Mouse (Mus musculus): ENCODE measurements around the gene Slc25a26. TPM values are rescaled to one million over a fixed set of nuclear protein-coding genes. Genes with fewer than 3 reads are reported as not detected.

Slc25a26 gene
- polyA plus RNA-seq, 1 experiment: 5.0 TPM

DNA sequence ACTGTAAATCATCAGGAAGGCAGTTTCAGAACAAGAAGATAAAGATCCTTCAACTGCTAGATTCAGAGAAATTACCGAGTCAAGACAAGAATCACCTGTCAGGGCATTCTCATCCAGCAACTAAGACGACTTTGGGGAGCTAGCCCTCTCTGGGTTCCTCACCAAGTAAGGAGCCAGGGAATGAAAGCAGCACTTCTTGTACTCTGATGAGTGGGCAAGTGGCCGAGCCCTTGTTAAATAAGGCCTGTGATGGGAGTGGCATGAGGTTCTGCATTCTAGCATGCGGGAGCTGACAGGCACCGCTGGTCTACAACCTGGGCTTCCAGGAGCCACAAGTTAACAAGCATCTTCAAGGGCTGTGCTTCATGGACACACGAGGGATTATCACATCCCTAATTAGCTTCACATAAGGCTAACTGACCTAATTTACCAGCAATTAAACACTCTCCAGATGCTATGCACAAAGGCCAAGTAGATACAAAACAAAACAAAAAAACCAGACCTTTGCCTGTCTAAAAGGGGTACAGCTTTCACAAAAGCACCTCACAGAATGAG is 152.6 kb downstream of the Slc25a26 start:
- no peak overlapping the region for H3K4me3 ChIP-seq (ENCODE audit: low read depth, low read length)

DNA sequence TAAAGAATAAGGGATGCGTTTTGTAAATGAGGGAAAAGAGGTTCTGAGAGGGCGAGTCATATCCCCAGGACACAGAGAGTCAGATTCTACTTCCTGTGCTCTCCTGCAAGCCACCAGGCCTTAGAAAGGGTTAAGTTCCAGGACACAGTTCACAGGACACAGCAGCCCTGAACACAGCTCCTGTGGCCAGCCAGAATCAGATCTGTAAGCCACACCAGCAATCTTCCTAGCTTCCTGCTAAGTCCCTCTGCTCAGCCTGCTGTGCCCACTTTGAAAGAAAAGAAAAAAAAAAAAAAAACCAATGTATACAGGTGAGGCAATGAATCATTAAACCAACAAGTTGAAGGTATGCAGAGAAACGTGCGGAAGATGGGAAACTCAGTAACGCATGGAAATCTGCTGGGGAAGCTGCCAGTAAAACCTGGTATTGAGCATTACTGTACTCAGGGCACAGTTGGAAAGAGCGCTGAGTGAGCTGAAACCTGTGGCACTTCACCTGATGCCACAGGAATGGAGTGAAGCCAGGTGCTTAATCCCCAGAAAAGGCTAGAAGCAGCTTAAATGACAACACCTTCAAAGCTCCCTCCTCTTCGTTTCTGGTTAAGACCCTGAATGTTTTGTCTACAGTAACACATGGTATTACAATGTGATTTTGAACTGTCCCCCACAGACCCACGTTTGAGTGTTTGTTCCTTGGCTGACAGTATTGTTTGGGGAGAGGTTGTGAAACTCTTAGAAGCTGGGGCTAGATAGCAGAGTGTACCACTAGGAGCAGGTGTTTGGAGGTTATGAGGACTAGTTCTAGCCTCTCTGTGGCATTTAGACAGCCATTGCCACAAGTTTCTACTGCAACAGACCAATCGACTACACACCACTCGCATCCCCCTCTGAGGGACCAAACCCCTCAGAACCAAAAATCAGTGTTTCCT is 153.5 kb downstream of the Slc25a26 start:
- Histone ChIP-seq H3K4me3 (ENCODE audit: low read depth, low read length) (no peak overlapping the region), H3K27me3 (ENCODE audit: control insufficient read depth, insufficient read depth, low read length) (no peaks in the 10 kb centered on the region), H3K27ac (ENCODE audit: insufficient read depth, low read depth, low read length) (no peak overlapping the region), H3K4me1 (ENCODE audit: control insufficient read depth, insufficient read depth, insufficient read length, low read length) (peaks cover 24% of the 10 kb centered on the region; the same call in 1 of the 2 replicates), H3K36me3 (ENCODE audit: control insufficient read depth, insufficient read depth, low read length) (peaks cover 7% of the 10 kb centered on the region)
- TF ChIP-seq POLR2A (IDR thresholded peaks at IDR 0.05; ENCODE audit: low read depth, low read length) (no peak), CTCF (IDR thresholded peaks at IDR 0.05; ENCODE audit: extremely low read depth, insufficient read length, insufficient replicate concordance, low read depth, low read length) (no peak)
- 50% methylated on average over 10 of the region's 10 CpGs for WGBS

More for the DNA sequence above, 152.6 kb downstream of the Slc25a26 start:
- Histone ChIP-seq H3K27me3 (ENCODE audit: control insufficient read depth, insufficient read depth, low read length) (no peaks in the 10 kb centered on the region), H3K36me3 (ENCODE audit: control insufficient read depth, insufficient read depth, low read length) (peaks cover 4% of the 10 kb centered on the region), H3K4me1 (ENCODE audit: control insufficient read depth, insufficient read depth, insufficient read length, low read length) (peaks cover 28% of the 10 kb centered on the region), H3K27ac (ENCODE audit: insufficient read depth, low read depth, low read length) (no peak overlapping the region)
- TF ChIP-seq POLR2A (IDR thresholded peaks at IDR 0.05; ENCODE audit: low read depth, low read length): no peak
- no peak for TF ChIP-seq CTCF (IDR thresholded peaks at IDR 0.05; ENCODE audit: extremely low read depth, insufficient read length, insufficient replicate concordance, low read depth, low read length)
- WGBS: 43% methylated on average over 6 of the region's 6 CpGs

Other genes with a start within 250 kb of the Slc25a26 start
- gene Magi1, start 216.4 kb upstream of the Slc25a26 start, polyA plus RNA-seq (2012; rRNA removed): 2.5 and 7.0 TPM in 2 replicates
- 20.5 and 29.8 TPM in 2 replicates for gene Lrig1, start 199.8 kb downstream of the Slc25a26 start, polyA plus RNA-seq (2012; rRNA removed)

Measured in small intestine, adult 2 months (tissue).